Mouse (Mus musculus) erythroblast, adult 5-6 weeks (primary cell): ENCODE results near the gene Ccdc144b. TPM values are rescaled to one million over a fixed set of nuclear protein-coding genes. Genes with fewer than 3 reads are reported as not detected.

Experiments
- ATAC-seq: replicated peaks from 2 replicates; pipeline ENCODE4 v1.8.0; 2016; ENCODE audit warnings: moderate number of reproducible peaks, mild to moderate bottlenecking, moderate TSS enrichment, inconsistent platforms; ENCODE audit not compliant: poor library complexity, low FRiP score, severe bottlenecking
- total RNA-seq, 2 experiments: library from RNA; stranded (forward) in 1 of 2; stranded (reverse) in 1 of 2; fragments of 150-400 nt in 1 of 2; fragments of 200-764, 138-1000 nt in 1 of 2; gene quantifications; 2 replicates each; pipeline versions ENCODE4 v1.2.3 to v1.2.4; 2015 to 2017; ENCODE audit warnings: low replicate concordance in 2 of 2

The Ccdc144b gene
- not detected in 2 replicates for total RNA-seq (2015; ENCODE audit: low replicate concordance)
- total RNA-seq (2017; ENCODE audit: low replicate concordance), result 0.26 and 1.1 TPM in 2 replicates

- no peak for ATAC-seq
These were observed at the start of gene Ccdc144b for GRCm38 (mm10) chr3:36053447-36053846. Ccdc144b (minus strand) TSS chr3:36053547.

- ATAC-seq, result no peak
These were observed 42.0 kb upstream of the Ccdc144b start for GRCm38 (mm10) chr3:36095371-36095770.

- ATAC-seq, result no peak
These were observed 34.2 kb upstream of the Ccdc144b start for GRCm38 (mm10) chr3:36087591-36087990.

- ATAC-seq, result no peak
These were observed 32.0 kb upstream of the Ccdc144b start for GRCm38 (mm10) chr3:36085394-36085793.

GRCm38 (mm10) chr3:36083381-36083780 is 30.0 kb upstream of the Ccdc144b start:
- no peak for ATAC-seq

- ATAC-seq, result no peak
These were observed 29.5 kb upstream of the Ccdc144b start for GRCm38 (mm10) chr3:36082843-36083242.

GRCm38 (mm10) chr3:36080741-36081140 is 27.4 kb upstream of the Ccdc144b start:
- ATAC-seq, result no peak

- ATAC-seq, result no peak
These were observed 26.5 kb upstream of the Ccdc144b start for GRCm38 (mm10) chr3:36079886-36080285.

- no peak for ATAC-seq
These were observed 24.0 kb upstream of the Ccdc144b start for GRCm38 (mm10) chr3:36077386-36077785.

- no peak for ATAC-seq
These were observed 22.1 kb upstream of the Ccdc144b start for GRCm38 (mm10) chr3:36075466-36075865.

GRCm38 (mm10) chr3:36074231-36074630 is 20.9 kb upstream of the Ccdc144b start:
- no peak for ATAC-seq

GRCm38 (mm10) chr3:36071047-36071446 is 17.7 kb upstream of the Ccdc144b start:
- no peak for ATAC-seq

GRCm38 (mm10) chr3:36070436-36070835 is 17.1 kb upstream of the Ccdc144b start:
- no peak for ATAC-seq

- ATAC-seq, result no peak
These were observed 14.4 kb upstream of the Ccdc144b start for GRCm38 (mm10) chr3:36067731-36068130.

GRCm38 (mm10) chr3:36065843-36066651 is 12.7 kb upstream of the Ccdc144b start, which contains the start of gene Acad9:
Acad9 (plus strand) TSS chr3:36065979.
- peak; percentile 97 for ATAC-seq

GRCm38 (mm10) chr3:36065166-36065565 is 11.8 kb upstream of the Ccdc144b start:
- ATAC-seq, result no peak

- no peak for ATAC-seq
These were observed 11.3 kb upstream of the Ccdc144b start for GRCm38 (mm10) chr3:36064592-36065061.

- ATAC-seq, result no peak
These were observed 6.9 kb upstream of the Ccdc144b start for GRCm38 (mm10) chr3:36060096-36060850.

- no peak for ATAC-seq
These were observed 4.2 kb downstream of the Ccdc144b start for GRCm38 (mm10) chr3:36049106-36049505.

- ATAC-seq, result no peak
These were observed 8.3 kb downstream of the Ccdc144b start for GRCm38 (mm10) chr3:36045086-36045485.

GRCm38 (mm10) chr3:36044520-36044919 is 8.8 kb downstream of the Ccdc144b start:
- no peak for ATAC-seq
